Mouse (Mus musculus): ENCODE data around the gene Ckap2l. TPM values are rescaled to one million over a fixed set of nuclear protein-coding genes. Genes with fewer than 3 reads are reported as not detected.

The Ckap2l gene
- total RNA-seq (2021) (under 1 TPM; 0.29 to 0.55 TPM), polyA plus RNA-seq (2012; rRNA removed) (0.08 and 0.20 TPM in 2 replicates)
- long read RNA-seq: 0 reads

- TF ChIP-seq POLR2A (IDR thresholded peaks at IDR 0.05; ENCODE audit: insufficient read depth, low read depth, low read length) (peak; percentile 95), CTCF (IDR thresholded peaks at IDR 0.05) (no peak)
- WGBS: under 1% methylated on average over 50 of the region's 50 CpGs
Observed at GRCm38 (mm10) chr2:129296671-129297588, at the start of gene Ckap2l. Gene Ckap2l, minus strand, starts transcription at chr2:129297212.

DNA sequence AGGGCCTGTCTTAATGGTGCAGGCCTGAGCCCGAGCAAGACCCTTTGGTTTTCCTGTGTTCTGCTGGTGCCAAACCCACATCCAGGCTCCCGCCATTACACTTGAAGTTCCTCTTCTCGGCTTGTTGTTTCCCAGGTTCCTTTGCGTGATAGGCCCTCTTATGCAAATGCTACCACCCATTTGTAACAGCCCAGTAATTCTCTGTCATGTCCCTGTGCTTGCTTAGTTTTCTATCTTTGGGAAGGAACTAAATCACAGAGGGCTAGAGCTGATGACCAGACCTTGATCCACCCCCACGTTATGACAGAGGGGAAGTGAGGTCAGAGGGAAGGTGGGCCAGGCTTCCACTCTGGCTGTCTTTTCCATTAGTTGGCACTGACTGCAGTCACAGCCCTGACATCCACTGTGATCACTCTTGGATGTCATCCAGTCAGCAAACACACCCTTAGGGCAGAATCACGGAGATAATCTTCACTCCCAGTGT, 41.2 kb upstream of the Ckap2l start:
- Histone ChIP-seq H3K36me3 (ENCODE audit: control insufficient read depth, insufficient read depth, low read length) (no peaks in the 10 kb centered on the region), H3K79me2 (replicated peaks; ENCODE audit: control insufficient read depth, insufficient read depth, low read length) (no peaks in the 10 kb centered on the region), H3K9ac (ENCODE audit: low read depth, low read length) (no peak overlapping the region), H3K27ac (no peak overlapping the region), H3K4me1 (ENCODE audit: control insufficient read depth, insufficient read depth, low read length) (peaks cover 2% of the 10 kb centered on the region; the same call in 1 of the 2 replicates), H3K4me3 (no peak overlapping the region), H3K27me3 (ENCODE audit: control insufficient read depth, insufficient read depth, low read length) (no peaks in the 10 kb centered on the region)
- intact Hi-C loops (cut with DNase I): no loop called here
- DNase-seq: peak in 1 of 2 experiments; percentile 36
- 47% methylated on average over 6 of the region's 6 CpGs for WGBS
- TF ChIP-seq EP300 (IDR thresholded peaks at IDR 0.05; ENCODE audit: insufficient read depth, low read depth, low read length) (no peak), POLR2A (IDR thresholded peaks at IDR 0.05; ENCODE audit: insufficient read depth, low read depth, low read length) (no peak), CTCF (IDR thresholded peaks at IDR 0.05) (no peak)

More at GRCm38 (mm10) chr2:129296671-129297588, at the start of gene Ckap2l:
- no peaks in the 10 kb centered on the region for H3K36me3 ChIP-seq (ENCODE audit: control insufficient read depth, insufficient read depth, low read length)
- intact Hi-C loops (cut with DNase I): loop anchor here (1.0 to 5.0 kb wide), 3 partner anchors 95 to 330 kb away; partner anchors contain the start of genes Gm10762 and Zc3h6
- peak within 1 kb of the TSS; percentile 75 for H3K9ac ChIP-seq (ENCODE audit: low read depth, low read length)
- peak within 1 kb of the TSS; percentile 78 for H3K4me3 ChIP-seq
- H3K79me2 ChIP-seq (replicated peaks; ENCODE audit: control insufficient read depth, insufficient read depth, low read length): no peaks in the 10 kb centered on the region; the same call in 1 of the 2 replicates
- peak within 1 kb of the TSS; percentile 90 for H3K27ac ChIP-seq
- H3K27me3 ChIP-seq (ENCODE audit: control insufficient read depth, insufficient read depth, low read length): no peaks in the 10 kb centered on the region
- peak; percentile 98 for DNase-seq
- no peaks in the 10 kb centered on the region for H3K4me1 ChIP-seq (ENCODE audit: control insufficient read depth, insufficient read depth, low read length)

DNA sequence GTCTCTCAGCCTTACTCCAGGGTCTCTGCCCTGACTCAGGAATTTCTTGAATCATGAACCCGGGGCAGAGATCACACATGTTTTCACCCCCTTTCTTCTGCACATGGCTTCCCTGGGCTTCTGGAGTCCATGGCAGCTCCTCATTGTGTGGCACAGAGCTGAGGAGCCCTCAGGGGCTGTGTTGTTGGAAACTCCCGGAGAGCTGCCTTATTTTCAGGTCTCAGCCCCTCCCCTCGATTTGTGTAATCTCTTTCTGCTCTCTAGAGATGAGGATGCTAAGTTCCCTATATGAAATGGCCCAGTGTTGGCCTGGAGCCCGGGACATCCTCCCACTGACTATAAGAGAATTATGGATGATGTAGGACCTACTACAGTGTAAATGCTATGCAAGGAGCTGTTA, 36.5 kb upstream of the Ckap2l start:
- Histone ChIP-seq H3K79me2 (replicated peaks; ENCODE audit: control insufficient read depth, insufficient read depth, low read length) (no peaks in the 10 kb centered on the region), H3K4me3 (no peak overlapping the region), H3K4me1 (ENCODE audit: control insufficient read depth, insufficient read depth, low read length) (peaks cover 5% of the 10 kb centered on the region), H3K27ac (no peak overlapping the region), H3K9ac (ENCODE audit: low read depth, low read length) (no peak overlapping the region), H3K36me3 (ENCODE audit: control insufficient read depth, insufficient read depth, low read length) (no peaks in the 10 kb centered on the region), H3K27me3 (ENCODE audit: control insufficient read depth, insufficient read depth, low read length) (no peaks in the 10 kb centered on the region)
- no peak for TF ChIP-seq CTCF (IDR thresholded peaks at IDR 0.05)
- TF ChIP-seq POLR2A (IDR thresholded peaks at IDR 0.05; ENCODE audit: insufficient read depth, low read depth, low read length): no peak
- TF ChIP-seq EP300 (IDR thresholded peaks at IDR 0.05; ENCODE audit: insufficient read depth, low read depth, low read length): no peak
- DNase-seq: no peak
- WGBS: 47% methylated on average over 4 of the region's 4 CpGs
- intact Hi-C loops (cut with DNase I): no loop called here

DNA sequence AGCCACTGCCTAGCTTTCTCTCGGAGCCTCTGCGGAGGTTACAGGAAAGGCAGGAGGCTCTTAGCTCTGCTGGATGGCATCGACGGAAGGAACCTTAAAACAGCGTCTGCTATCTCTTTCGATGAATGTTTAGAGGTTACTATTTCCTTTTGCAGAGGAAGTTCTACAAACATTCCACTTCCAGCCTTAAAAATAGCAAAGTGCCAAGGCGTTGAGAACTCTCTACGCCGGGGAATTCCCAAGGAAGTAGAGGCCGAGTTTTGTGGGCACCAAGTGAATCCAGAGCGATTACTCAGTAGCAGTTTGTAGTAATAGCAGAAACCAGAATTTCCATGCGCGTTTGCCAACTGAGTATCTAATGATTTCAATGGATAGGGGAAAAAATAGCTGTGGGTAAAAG, 33.5 kb upstream of the Ckap2l start:
- TF ChIP-seq POLR2A (IDR thresholded peaks at IDR 0.05; ENCODE audit: insufficient read depth, low read depth, low read length) (no peak), EP300 (IDR thresholded peaks at IDR 0.05; ENCODE audit: insufficient read depth, low read depth, low read length) (no peak)
- H3K27me3 ChIP-seq (ENCODE audit: control insufficient read depth, insufficient read depth, low read length): no peaks in the 10 kb centered on the region
- no peak overlapping the region for H3K9ac ChIP-seq (ENCODE audit: low read depth, low read length)
- intact Hi-C loops (cut with DNase I): no loop called here
- 38% methylated on average over 13 of the region's 13 CpGs for WGBS
- no peak overlapping the region for H3K27ac ChIP-seq
- no peak overlapping the region for H3K4me3 ChIP-seq
- DNase-seq: peak in 1 of 2 experiments; percentile 11
- peaks cover 3% of the 10 kb centered on the region for H3K4me1 ChIP-seq (ENCODE audit: control insufficient read depth, insufficient read depth, low read length)
- no peaks in the 10 kb centered on the region for H3K36me3 ChIP-seq (ENCODE audit: control insufficient read depth, insufficient read depth, low read length)
- H3K79me2 ChIP-seq (replicated peaks; ENCODE audit: control insufficient read depth, insufficient read depth, low read length): no peaks in the 10 kb centered on the region

DNA sequence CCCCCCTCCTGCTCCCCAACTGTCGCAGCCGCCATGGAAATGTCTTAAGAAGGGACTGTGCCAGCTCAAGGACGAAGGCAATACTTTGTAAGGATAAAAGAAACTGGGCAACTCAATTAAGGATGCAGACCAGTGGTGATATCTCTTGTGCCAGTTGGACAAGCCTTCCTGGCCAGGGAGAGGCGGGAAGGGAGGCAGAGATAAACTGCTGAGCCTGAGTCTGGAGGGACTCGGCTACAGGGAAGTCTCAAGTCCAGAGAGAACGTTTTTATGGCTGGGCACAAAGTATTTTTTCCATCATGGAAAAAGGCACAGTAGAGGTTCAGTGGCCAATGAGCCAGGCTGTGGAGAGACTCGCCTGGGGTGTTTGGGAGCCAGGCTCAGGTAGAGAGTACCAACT, 33.0 kb upstream of the Ckap2l start:
- Histone ChIP-seq H3K4me1 (ENCODE audit: control insufficient read depth, insufficient read depth, low read length) (peaks cover 3% of the 10 kb centered on the region), H3K36me3 (ENCODE audit: control insufficient read depth, insufficient read depth, low read length) (no peaks in the 10 kb centered on the region), H3K27ac (no peak overlapping the region), H3K27me3 (ENCODE audit: control insufficient read depth, insufficient read depth, low read length) (no peaks in the 10 kb centered on the region), H3K9ac (ENCODE audit: low read depth, low read length) (no peak overlapping the region), H3K79me2 (replicated peaks; ENCODE audit: control insufficient read depth, insufficient read depth, low read length) (no peaks in the 10 kb centered on the region), H3K4me3 (no peak overlapping the region)
- intact Hi-C loops (cut with DNase I): no loop called here
- 41% methylated on average over 7 of the region's 7 CpGs for WGBS
- DNase-seq: no peak
- no peak for TF ChIP-seq CTCF (IDR thresholded peaks at IDR 0.05)
- TF ChIP-seq POLR2A (IDR thresholded peaks at IDR 0.05; ENCODE audit: insufficient read depth, low read depth, low read length): no peak
- no peak for TF ChIP-seq EP300 (IDR thresholded peaks at IDR 0.05; ENCODE audit: insufficient read depth, low read depth, low read length)

- Histone ChIP-seq H3K4me1 (ENCODE audit: control insufficient read depth, insufficient read depth, low read length) (peaks cover 3% of the 10 kb centered on the region), H3K79me2 (replicated peaks; ENCODE audit: control insufficient read depth, insufficient read depth, low read length) (no peaks in the 10 kb centered on the region), H3K27me3 (ENCODE audit: control insufficient read depth, insufficient read depth, low read length) (no peaks in the 10 kb centered on the region), H3K4me3 (no peak overlapping the region), H3K36me3 (ENCODE audit: control insufficient read depth, insufficient read depth, low read length) (no peaks in the 10 kb centered on the region), H3K27ac (no peak overlapping the region), H3K9ac (ENCODE audit: low read depth, low read length) (no peak overlapping the region)
- DNase-seq: no peak
- intact Hi-C loops (cut with DNase I): no loop called here
- 83% methylated on average over 4 of the region's 4 CpGs for WGBS
- TF ChIP-seq POLR2A (IDR thresholded peaks at IDR 0.05; ENCODE audit: insufficient read depth, low read depth, low read length) (no peak), EP300 (IDR thresholded peaks at IDR 0.05; ENCODE audit: insufficient read depth, low read depth, low read length) (no peak), CTCF (IDR thresholded peaks at IDR 0.05) (no peak)
Observed at GRCm38 (mm10) chr2:129328238-129328637, 31.2 kb upstream of the Ckap2l start.

Data from heart, adult 2 months (tissue).